Mouse (Mus musculus): ENCODE data around the gene Parp12. TPM values are rescaled to one million over a fixed set of nuclear protein-coding genes. Genes with fewer than 3 reads are reported as not detected.

The Parp12 gene
- polyA plus RNA-seq, 1 experiment, result not detected

GRCm38 (mm10) chr6:39115438-39115837 is 2.7 kb downstream of the Parp12 start:
- no peak overlapping the region for H3K27ac ChIP-seq (ENCODE audit: insufficient read depth, low read depth, low read length)
- peaks cover 7% of the 10 kb centered on the region for H3K4me1 ChIP-seq (ENCODE audit: control insufficient read depth, insufficient read depth, low read length)
- WGBS, result 93% methylated on average over 1 of the region's 1 CpGs
- no peak for TF ChIP-seq CTCF (IDR thresholded peaks at IDR 0.05; ENCODE audit: insufficient read depth, low read depth, low read length)
- TF ChIP-seq POLR2A (IDR thresholded peaks at IDR 0.05; ENCODE audit: insufficient read depth, low read depth, low read length), result no peak
- no peak overlapping the region for H3K4me3 ChIP-seq (ENCODE audit: insufficient read depth, low read depth, low read length)

- no peak overlapping the region for H3K27ac ChIP-seq (ENCODE audit: insufficient read depth, low read depth, low read length)
- H3K4me1 ChIP-seq (ENCODE audit: control insufficient read depth, insufficient read depth, low read length), result peaks cover 7% of the 10 kb centered on the region
- no peak for TF ChIP-seq POLR2A (IDR thresholded peaks at IDR 0.05; ENCODE audit: insufficient read depth, low read depth, low read length)
- TF ChIP-seq CTCF (IDR thresholded peaks at IDR 0.05; ENCODE audit: insufficient read depth, low read depth, low read length), result no peak
- WGBS, result 97% methylated on average over 3 of the region's 3 CpGs
- H3K4me3 ChIP-seq (ENCODE audit: insufficient read depth, low read depth, low read length), result no peak overlapping the region
These were observed 5.0 kb downstream of the Parp12 start for GRCm38 (mm10) chr6:39113141-39113540.

- TF ChIP-seq CTCF (IDR thresholded peaks at IDR 0.05; ENCODE audit: insufficient read depth, low read depth, low read length) (no peak), POLR2A (IDR thresholded peaks at IDR 0.05; ENCODE audit: insufficient read depth, low read depth, low read length) (no peak)
- WGBS, result 98% methylated on average over 3 of the region's 3 CpGs
- Histone ChIP-seq H3K27ac (ENCODE audit: insufficient read depth, low read depth, low read length) (no peak overlapping the region), H3K4me1 (ENCODE audit: control insufficient read depth, insufficient read depth, low read length) (peaks cover 6% of the 10 kb centered on the region), H3K4me3 (ENCODE audit: insufficient read depth, low read depth, low read length) (no peak overlapping the region)
These were observed 5.4 kb downstream of the Parp12 start for GRCm38 (mm10) chr6:39112701-39113100.

GRCm38 (mm10) chr6:39106812-39107211 is 11.3 kb downstream of the Parp12 start:
- TF ChIP-seq POLR2A (IDR thresholded peaks at IDR 0.05; ENCODE audit: insufficient read depth, low read depth, low read length), result no peak
- Histone ChIP-seq H3K4me1 (ENCODE audit: control insufficient read depth, insufficient read depth, low read length) (no peaks in the 10 kb centered on the region), H3K27ac (ENCODE audit: insufficient read depth, low read depth, low read length) (no peak overlapping the region), H3K4me3 (ENCODE audit: insufficient read depth, low read depth, low read length) (no peak overlapping the region)
- whole genome bisulfite sequencing, result 70% methylated on average over 2 of the region's 2 CpGs

GRCm38 (mm10) chr6:39104631-39105030 is 13.5 kb downstream of the Parp12 start:
- TF ChIP-seq CTCF (IDR thresholded peaks at IDR 0.05; ENCODE audit: insufficient read depth, low read depth, low read length), result no peak
- no peak for TF ChIP-seq POLR2A (IDR thresholded peaks at IDR 0.05; ENCODE audit: insufficient read depth, low read depth, low read length)
- H3K4me3 ChIP-seq (ENCODE audit: insufficient read depth, low read depth, low read length), result no peak overlapping the region
- no peaks in the 10 kb centered on the region for H3K4me1 ChIP-seq (ENCODE audit: control insufficient read depth, insufficient read depth, low read length)
- H3K27ac ChIP-seq (ENCODE audit: insufficient read depth, low read depth, low read length), result no peak overlapping the region
- 85% methylated on average over 4 of the region's 4 CpGs for WGBS

GRCm38 (mm10) chr6:39076498-39076897 is 41.7 kb downstream of the Parp12 start:
- 0 out of 2 replicates have a peak, but pooled peaks cover 3% of the 10 kb centered on the region for H3K4me1 ChIP-seq (ENCODE audit: control insufficient read depth, insufficient read depth, low read length)
- no peak overlapping the region for H3K4me3 ChIP-seq (ENCODE audit: insufficient read depth, low read depth, low read length)
- TF ChIP-seq CTCF (IDR thresholded peaks at IDR 0.05; ENCODE audit: insufficient read depth, low read depth, low read length), result no peak
- TF ChIP-seq POLR2A (IDR thresholded peaks at IDR 0.05; ENCODE audit: insufficient read depth, low read depth, low read length), result no peak
- H3K27ac ChIP-seq (ENCODE audit: insufficient read depth, low read depth, low read length), result no peak overlapping the region

GRCm38 (mm10) chr6:39074186-39074585 is 44.0 kb downstream of the Parp12 start:
- Histone ChIP-seq H3K4me3 (ENCODE audit: insufficient read depth, low read depth, low read length) (no peak overlapping the region), H3K4me1 (ENCODE audit: control insufficient read depth, insufficient read depth, low read length) (0 out of 2 replicates have a peak, but pooled peaks cover 3% of the 10 kb centered on the region)
- TF ChIP-seq POLR2A (IDR thresholded peaks at IDR 0.05; ENCODE audit: insufficient read depth, low read depth, low read length) (no peak), CTCF (IDR thresholded peaks at IDR 0.05; ENCODE audit: insufficient read depth, low read depth, low read length) (no peak)

GRCm38 (mm10) chr6:39072664-39073063 is 45.5 kb downstream of the Parp12 start:
- Histone ChIP-seq H3K4me3 (ENCODE audit: insufficient read depth, low read depth, low read length) (no peak overlapping the region), H3K4me1 (ENCODE audit: control insufficient read depth, insufficient read depth, low read length) (0 out of 2 replicates have a peak, but pooled peaks cover 3% of the 10 kb centered on the region), H3K27ac (ENCODE audit: insufficient read depth, low read depth, low read length) (no peak overlapping the region)
- 64% methylated on average over 5 of the region's 5 CpGs for WGBS
- TF ChIP-seq POLR2A (IDR thresholded peaks at IDR 0.05; ENCODE audit: insufficient read depth, low read depth, low read length) (no peak), CTCF (IDR thresholded peaks at IDR 0.05; ENCODE audit: insufficient read depth, low read depth, low read length) (no peak)

More at GRCm38 (mm10) chr6:39074186-39074585, 44.0 kb downstream of the Parp12 start:
- H3K27ac ChIP-seq (ENCODE audit: insufficient read depth, low read depth, low read length), result no peak overlapping the region

GRCm38 (mm10) chr6:39066935-39067578 is 51.1 kb downstream of the Parp12 start:
- no peak for TF ChIP-seq POLR2A (IDR thresholded peaks at IDR 0.05; ENCODE audit: insufficient read depth, low read depth, low read length)
- TF ChIP-seq CTCF (IDR thresholded peaks at IDR 0.05; ENCODE audit: insufficient read depth, low read depth, low read length), result peak; percentile 90
- Histone ChIP-seq H3K4me1 (ENCODE audit: control insufficient read depth, insufficient read depth, low read length) (no peaks in the 10 kb centered on the region), H3K27ac (ENCODE audit: insufficient read depth, low read depth, low read length) (no peak overlapping the region), H3K4me3 (ENCODE audit: insufficient read depth, low read depth, low read length) (no peak overlapping the region)
- 38% methylated on average over 12 of the region's 12 CpGs for WGBS
